Mouse (Mus musculus) spleen, adult 2 months (tissue): ENCODE data around the gene Cadps2.

Experiments used
- CTCF ChIP-seq: fragments of 200-500 bp; IDR thresholded peaks from 2 replicates; pipeline ENCODE4 v1.5.1; 2011; ENCODE audit warnings: mild to moderate bottlenecking, inconsistent platforms; ENCODE audit not compliant: insufficient read depth, insufficient read length, insufficient replicate concordance; ENCODE audit errors: extremely low read depth
- POLR2A ChIP-seq: fragments of 200-500 bp; IDR thresholded peaks from 2 replicates; pipeline ENCODE4 v1.6.1; 2011; ENCODE audit warnings: low read depth, low read length, inconsistent platforms

GRCm38 (mm10) chr6:23260738-23261050, 578.5 kb downstream of the Cadps2 start:
- TF ChIP-seq POLR2A (no peak), CTCF (no peak)
